Mouse (Mus musculus) C2C12 (cell line): Measurements from ENCODE around the gene Olfr1134.
"Not testable (repeated sequence)": the region's sequence is repeated elsewhere in the genome, so short reads cannot be mapped to it uniquely, and the experiment has no call there.

Experiments
- CEBPB ChIP-seq: IDR thresholded peaks from one replicate; pipeline ENCODE4 v1.6.1; 2011; ENCODE audit warnings: low read depth, mild to moderate bottlenecking, control low read depth, moderate library complexity
- CTCF ChIP-seq: IDR thresholded peaks from one replicate; pipeline ENCODE4 v1.5.1; 2011; ENCODE audit not compliant: control insufficient read depth, insufficient read depth, insufficient read length
- FOSL1 ChIP-seq: IDR thresholded peaks from one replicate; pipeline ENCODE4 v1.8.0; 2011; ENCODE audit warnings: mild to moderate bottlenecking, low read length; ENCODE audit not compliant: poor library complexity, insufficient read depth, severe bottlenecking
- MAX ChIP-seq: IDR thresholded peaks from one replicate; pipeline ENCODE4 v1.6.1; 2011; ENCODE audit warnings: mild to moderate bottlenecking, control low read depth
- MYOD1 ChIP-seq: IDR thresholded peaks from one replicate; pipeline ENCODE4 v1.6.1; 2011; ENCODE audit warnings: low read depth; ENCODE audit not compliant: control insufficient read depth, insufficient read length
- MYOG ChIP-seq: IDR thresholded peaks from one replicate; pipeline ENCODE4 v1.6.1; 2011; ENCODE audit not compliant: control insufficient read depth, insufficient read length; ENCODE audit errors: extremely low read depth
- USF1 ChIP-seq: IDR thresholded peaks from one replicate; pipeline ENCODE4 v1.6.1; 2011; ENCODE audit warnings: low read depth, mild to moderate bottlenecking, control low read depth, moderate library complexity

- TF ChIP-seq USF1, CTCF, MYOD1, CEBPB, MYOG, FOSL1, MAX: not testable (repeated sequence)
Observed at GRCm38 (mm10) chr2:87605912-87606311, 52.3 kb downstream of the Olfr1134 start, which contains the start of gene Olfr1130.
